Comparison of ENCODE assay signal across 9 mouse cellular contexts in genomic region chr2:4529254-4529729, GRCm38 (mm10).
DNase-seq lines count a peak whose midpoint lies in the region; ATAC-seq and TF ChIP-seq lines count a peak whose summit lies in the region.
"Had no signal": no experiment of that assay in that cellular context is flagged by ENCODE, and none has a peak within 500 bp of the region (broad histone marks: within the 10 kb centered on the region; RNA-seq: fewer than 3 reads in every experiment).

No protein-coding gene starts in this region.

- no peaks in the 10 kb centered on the region; the same call in 1 of the 2 replicates for H3K36me3 ChIP-seq in forebrain, embryonic 11.5 days (ENCODE audit: control insufficient read depth, insufficient read depth, low read length)

- H3K9ac ChIP-seq in forebrain, embryonic 11.5 days (ENCODE audit: low read length), result no peak overlapping the region

- ATAC-seq in forebrain, embryonic 11.5 days (replicated peaks; ENCODE audit: low FRiP score), result peak; percentile 78; the same call in 1 of the 2 replicates
- no peak for ATAC-seq in erythroblast, adult 5-6 weeks (replicated peaks; ENCODE audit: low FRiP score, poor library complexity, severe bottlenecking)

- no peak overlapping the region for H3K4me3 ChIP-seq in forebrain, embryonic 11.5 days (ENCODE audit: low read depth, low read length)
- H3K4me3 ChIP-seq in olfactory bulb, adult 2 months (ENCODE audit: insufficient read depth, low read depth, low read length), result no peak overlapping the region

- peak; percentile 68 for DNase-seq in layer of hippocampus, adult 11-12 months (ENCODE audit: low spot score)
- no peak for DNase-seq in layer of hippocampus, postnatal 25 days (ENCODE audit: extremely low spot score in 1 of 2, low spot score in 1 of 2)
- DNase-seq in forebrain, embryonic 11.5 days (ENCODE audit: low spot score), result no peak
- peak; percentile 46 to 71 for DNase-seq in layer of hippocampus, postnatal 14 days (ENCODE audit: low spot score in 2 of 2)
- DNase-seq in adrenal gland, postnatal 4 days (ENCODE audit: low spot score in 2 of 2), result no peak
- no peak for DNase-seq in testis, postnatal 14 days (ENCODE audit: low spot score)
- DNase-seq: adrenal gland, adult 8-10 months had no signal

- WGBS in forebrain, embryonic 11.5 days, result 37% methylated on average over 9 of the region's 9 CpGs
- WGBS in olfactory bulb, adult 2 months, result 29% methylated on average over 9 of the region's 9 CpGs

- TF ChIP-seq POLR2A in olfactory bulb, adult 2 months (IDR thresholded peaks at IDR 0.05; ENCODE audit: insufficient read depth, low read depth, low read length), result no peak

- H3K4me2 ChIP-seq in forebrain, embryonic 11.5 days (ENCODE audit: low read depth, low read length, severe bottlenecking), result no peak overlapping the region

- no peaks in the 10 kb centered on the region for H3K27me3 ChIP-seq in forebrain, embryonic 11.5 days (ENCODE audit: control insufficient read depth, insufficient read depth, low read length)

- peak overlapping the region; percentile 25; the same call in 1 of the 2 replicates for H3K27ac ChIP-seq in forebrain, embryonic 11.5 days (ENCODE audit: low read depth, low read length)
- peak overlapping the region; percentile 66 for H3K27ac ChIP-seq in olfactory bulb, adult 2 months (ENCODE audit: insufficient read depth, low read depth, low read length)

- TF ChIP-seq CTCF in olfactory bulb, adult 2 months (IDR thresholded peaks at IDR 0.05; ENCODE audit: insufficient read depth, low read depth, low read length), result no peak

- H3K9me3 ChIP-seq in forebrain, embryonic 11.5 days (ENCODE audit: control insufficient read depth, low read length), result no peaks in the 10 kb centered on the region

- no peaks in the 10 kb centered on the region; the same call in 1 of the 2 replicates for H3K4me1 ChIP-seq in forebrain, embryonic 11.5 days (replicated peaks; ENCODE audit: control insufficient read depth, insufficient read depth, low read length)
- peaks cover 18% of the 10 kb centered on the region for H3K4me1 ChIP-seq in olfactory bulb, adult 2 months (ENCODE audit: control insufficient read depth, insufficient read depth, low read length)

Comparison
In these comparisons a context has a peak if more than half of its experiments do, and no peak if none do; other contexts are left out.
1. DNase-seq: peak in layer of hippocampus, adult 11-12 months (single experiment) and layer of hippocampus, postnatal 14 days (2 of 2); none in layer of hippocampus, postnatal 25 days (0 of 2), forebrain, embryonic 11.5 days (single experiment), adrenal gland, postnatal 4 days (0 of 2) and testis, postnatal 14 days (single experiment).